Mouse (Mus musculus) cortical plate, adult 2 months (tissue): ENCODE data around the gene Man1b1.

ENCODE experiments used
- CTCF ChIP-seq: fragments of 200-500 bp; IDR thresholded peaks from 2 replicates; pipeline ENCODE4 v1.5.1; 2011; ENCODE audit warnings: mild to moderate bottlenecking, control low read depth, low read length; ENCODE audit not compliant: insufficient read depth; ENCODE audit errors: extremely low read depth
- POLR2A ChIP-seq: fragments of 200-500 bp; IDR thresholded peaks from 2 replicates; pipeline ENCODE4 v1.6.1; 2011; ENCODE audit warnings: mild to moderate bottlenecking, low read length, control low read depth; ENCODE audit not compliant: insufficient read depth; ENCODE audit errors: extremely low read depth

DNA sequence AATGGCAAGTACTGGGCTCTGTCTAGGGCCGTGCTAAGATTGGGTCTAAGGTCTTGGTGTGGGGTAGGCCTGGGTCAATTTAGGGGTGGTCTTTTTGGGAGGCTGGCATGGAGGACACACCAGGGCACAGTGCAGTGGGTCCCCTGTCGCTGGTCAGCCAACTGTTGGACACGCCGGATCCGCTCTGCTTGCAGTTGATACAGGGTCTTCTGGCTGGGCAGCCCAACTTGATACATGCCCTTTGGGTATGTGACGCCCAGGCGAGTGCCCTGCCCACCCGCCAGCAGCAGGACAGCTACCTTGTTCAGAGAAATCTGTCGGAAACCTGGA, 32.6 kb downstream of the Man1b1 start:
- TF ChIP-seq CTCF = no peak
- TF ChIP-seq POLR2A = no peak
